Mouse (Mus musculus) kidney, adult 2 months (tissue): ENCODE measurements around the gene Rai1. TPM values are rescaled to one million over a fixed set of nuclear protein-coding genes. Genes with fewer than 3 reads are reported as not detected.

Source experiments
- DNase-seq: peaks from one replicate; pipeline ENCODE4 v3.0.0; 2021
- H3K27ac ChIP-seq: fragments of 200-500 bp; 2 replicates; pipeline ENCODE4 v1.5.1; 2012; ENCODE audit warnings: low read depth, low read length, control low read depth, inconsistent platforms; ENCODE audit not compliant: insufficient read depth
- H3K27me3 ChIP-seq: fragments of 200-500 bp; replicated peaks from 2 replicates; pipeline ENCODE4 v1.6.1; 2012; ENCODE audit warnings: mild to moderate bottlenecking, moderate library complexity, low read length, inconsistent platforms; ENCODE audit not compliant: control insufficient read depth, insufficient read depth
- H3K36me3 ChIP-seq: fragments of 200-500 bp; 2 replicates; pipeline ENCODE4 v1.6.1; 2012; ENCODE audit warnings: mild to moderate bottlenecking, moderate library complexity, low read length, inconsistent platforms; ENCODE audit not compliant: control insufficient read depth, insufficient read depth
- H3K4me1 ChIP-seq: fragments of 200-500 bp; 2 replicates; pipeline ENCODE4 v1.6.1; 2011; ENCODE audit warnings: low read length; ENCODE audit not compliant: control insufficient read depth, insufficient read depth
- H3K4me3 ChIP-seq: fragments of 200-500 bp; 2 replicates; pipeline ENCODE4 v1.5.1; 2011; ENCODE audit warnings: mild to moderate bottlenecking, low read depth, low read length, control low read depth; ENCODE audit not compliant: insufficient read depth
- CTCF ChIP-seq: fragments of 200-500 bp; conservative IDR thresholded peaks from 2 replicates; pipeline ENCODE4 v1.5.1; 2011; ENCODE audit warnings: low read depth, mild to moderate bottlenecking, control low read depth, low read length, moderate library complexity, mixed read lengths; ENCODE audit not compliant: insufficient read depth, insufficient read length
- POLR2A ChIP-seq: fragments of 200-500 bp; IDR thresholded peaks from one replicate; pipeline ENCODE4 v1.6.1; 2011; ENCODE audit warnings: low read depth, low read length, control low read depth
- WGBS: fragments of 180-500 bp; shearing (Covaris S2); methylation state at CpG from one replicate; pipeline ENCODE4 v1.1.7; 2018; 5-methylcytosine and 5-hydroxymethylcytosine counted together
- polyA plus RNA-seq: library from polyadenylated mRNA; depleted of rRNA; stranded (reverse); fragments of >200 nt; gene quantifications from 2 replicates; pipeline ENCODE4 v1.2.3, GENCODE M21; 2012

Gene Rai1
- polyA plus RNA-seq, 1 experiment: 26.1 TPM

- WGBS: 25% methylated on average over 4 of the region's 4 CpGs
- peaks cover 44% of the 10 kb centered on the region for H3K4me1 ChIP-seq
- H3K36me3 ChIP-seq: no peaks in the 10 kb centered on the region
- H3K4me3 ChIP-seq: no peak overlapping the region
- TF ChIP-seq CTCF: no peak
- no peak for TF ChIP-seq POLR2A
- H3K27ac ChIP-seq: peak overlapping the region; percentile 98
- no peaks in the 10 kb centered on the region for H3K27me3 ChIP-seq
- peak; percentile 31 for DNase-seq
Measured at GRCm38 (mm10) chr11:60113624-60114023, 8.8 kb downstream of the Rai1 start.

GRCm38 (mm10) chr11:60114296-60115023 lies 9.6 kb downstream of the Rai1 start:
- no peaks in the 10 kb centered on the region for H3K36me3 ChIP-seq
- no peaks in the 10 kb centered on the region for H3K27me3 ChIP-seq
- DNase-seq: peak; percentile 48
- WGBS: 5% methylated on average over 21 of the region's 21 CpGs
- peak overlapping the region; percentile 98 for H3K27ac ChIP-seq
- peaks cover 36% of the 10 kb centered on the region for H3K4me1 ChIP-seq
- no peak for TF ChIP-seq CTCF
- TF ChIP-seq POLR2A: no peak
- peak overlapping the region; percentile 62 for H3K4me3 ChIP-seq

GRCm38 (mm10) chr11:60115024-60115538 lies 10.3 kb downstream of the Rai1 start:
- peaks cover 29% of the 10 kb centered on the region for H3K4me1 ChIP-seq
- no peaks in the 10 kb centered on the region for H3K36me3 ChIP-seq
- peak; percentile 98 for DNase-seq
- peak overlapping the region; percentile 62 for H3K4me3 ChIP-seq
- no peaks in the 10 kb centered on the region for H3K27me3 ChIP-seq
- H3K27ac ChIP-seq: peak overlapping the region; percentile 98
- peak; percentile 44 for TF ChIP-seq POLR2A
- no peak for TF ChIP-seq CTCF
- under 1% methylated on average over 43 of the region's 43 CpGs for WGBS

GRCm38 (mm10) chr11:60115638-60116276 lies 10.9 kb downstream of the Rai1 start:
- peak overlapping the region; percentile 73 for H3K27ac ChIP-seq
- peak overlapping the region; percentile 50 for H3K4me3 ChIP-seq
- no peaks in the 10 kb centered on the region for H3K27me3 ChIP-seq
- H3K4me1 ChIP-seq: peaks cover 25% of the 10 kb centered on the region
- no peaks in the 10 kb centered on the region for H3K36me3 ChIP-seq
- TF ChIP-seq CTCF (no peak), POLR2A (no peak)
- WGBS: 14% methylated on average over 6 of the region's 6 CpGs
- DNase-seq: peak; percentile 14

GRCm38 (mm10) chr11:60120586-60121262 lies 15.9 kb downstream of the Rai1 start:
- H3K27ac ChIP-seq: no peak overlapping the region
- no peak overlapping the region for H3K4me3 ChIP-seq
- no peaks in the 10 kb centered on the region for H3K27me3 ChIP-seq
- no peaks in the 10 kb centered on the region for H3K36me3 ChIP-seq
- WGBS: 80% methylated on average over 2 of the region's 2 CpGs
- DNase-seq: no peak
- TF ChIP-seq CTCF (no peak), POLR2A (no peak)
- H3K4me1 ChIP-seq: peaks cover 17% of the 10 kb centered on the region; the same call in 1 of the 2 replicates

GRCm38 (mm10) chr11:60122611-60123010 lies 17.8 kb downstream of the Rai1 start:
- Histone ChIP-seq H3K4me1 (peaks cover 12% of the 10 kb centered on the region; the same call in 1 of the 2 replicates), H3K27ac (no peak overlapping the region), H3K36me3 (no peaks in the 10 kb centered on the region), H3K4me3 (no peak overlapping the region), H3K27me3 (no peaks in the 10 kb centered on the region)
- TF ChIP-seq POLR2A: no peak
- no peak for TF ChIP-seq CTCF
- DNase-seq: peak; percentile 46

- Histone ChIP-seq H3K4me3 (no peak overlapping the region), H3K27ac (no peak overlapping the region), H3K27me3 (no peaks in the 10 kb centered on the region), H3K4me1 (peaks cover 18% of the 10 kb centered on the region; the same call in 1 of the 2 replicates), H3K36me3 (no peaks in the 10 kb centered on the region)
- no peak for DNase-seq
- TF ChIP-seq POLR2A (no peak), CTCF (no peak; the same call in 1 of the 2 replicates)
Measured at GRCm38 (mm10) chr11:60127048-60127447, 22.2 kb downstream of the Rai1 start.
